Mouse (Mus musculus) urinary bladder, postnatal 36 days (tissue): Measurements from ENCODE around the gene Cdc42ep5.
A peak's percentile ranks its signal among the peaks of the same experiment; 100 is the strongest.
"Not testable (repeated sequence)": the region's sequence is repeated elsewhere in the genome, so short reads cannot be mapped to it uniquely, and the experiment has no call there.

ENCODE experiments used
- DNase-seq, 2 experiments: peaks; one replicate each; pipeline ENCODE4 v3.0.0; 2022; ENCODE audit warnings: low spot score in 2 of 2, mixed read lengths in 1 of 2

Cdc42ep5 gene

GRCm38 (mm10) chr7:4164090-4164910, at the start of gene Cdc42ep5:
TSS of gene Cdc42ep5 (minus strand) at chr7:4164860.
- DNase-seq: peak; percentile 69 to 72

GRCm38 (mm10) chr7:4213436-4213835, 48.8 kb upstream of the Cdc42ep5 start:
- not testable (repeated sequence) for DNase-seq

- no peak for DNase-seq
Measured at GRCm38 (mm10) chr7:4208626-4209025, 44.0 kb upstream of the Cdc42ep5 start.

GRCm38 (mm10) chr7:4207126-4207525, 42.5 kb upstream of the Cdc42ep5 start:
- DNase-seq: no peak

GRCm38 (mm10) chr7:4178438-4178837, 13.8 kb upstream of the Cdc42ep5 start:
- peak in 1 of 2 experiments; percentile 44 for DNase-seq

GRCm38 (mm10) chr7:4170193-4170938, 5.7 kb upstream of the Cdc42ep5 start:
- DNase-seq: no peak

- DNase-seq: no peak
Measured at GRCm38 (mm10) chr7:4167098-4167497, 2.4 kb upstream of the Cdc42ep5 start.

GRCm38 (mm10) chr7:4165286-4165685, 626 bp upstream of the Cdc42ep5 start:
- DNase-seq: no peak

GRCm38 (mm10) chr7:4163571-4164072, 1.0 kb downstream of the Cdc42ep5 start:
- peak in 1 of 2 experiments; percentile 48 for DNase-seq

- not testable (repeated sequence) for DNase-seq
Measured at GRCm38 (mm10) chr7:4161596-4161995, 3.1 kb downstream of the Cdc42ep5 start.

GRCm38 (mm10) chr7:4154976-4155375, 9.7 kb downstream of the Cdc42ep5 start:
- no peak for DNase-seq

GRCm38 (mm10) chr7:4154356-4154755, 10.3 kb downstream of the Cdc42ep5 start:
- DNase-seq: no peak

GRCm38 (mm10) chr7:4151241-4151640, 13.4 kb downstream of the Cdc42ep5 start:
- DNase-seq: no peak

GRCm38 (mm10) chr7:4150811-4151221, 13.8 kb downstream of the Cdc42ep5 start:
- DNase-seq: no peak

GRCm38 (mm10) chr7:4150059-4150541, 14.6 kb downstream of the Cdc42ep5 start, which contains the start of gene Leng9:
TSS of gene Leng9 (minus strand) at chr7:4150374.
- DNase-seq: no peak

GRCm38 (mm10) chr7:4149209-4150054, 15.2 kb downstream of the Cdc42ep5 start:
- peak; percentile 72 to 82 for DNase-seq

GRCm38 (mm10) chr7:4148341-4149208, 16.1 kb downstream of the Cdc42ep5 start:
- no peak for DNase-seq

GRCm38 (mm10) chr7:4147836-4148235, 16.8 kb downstream of the Cdc42ep5 start:
- DNase-seq: no peak

GRCm38 (mm10) chr7:4147371-4147770, 17.3 kb downstream of the Cdc42ep5 start:
- DNase-seq: no peak
